30 mouse cellular contexts compared by ENCODE assay signal in the genomic region with DNA sequence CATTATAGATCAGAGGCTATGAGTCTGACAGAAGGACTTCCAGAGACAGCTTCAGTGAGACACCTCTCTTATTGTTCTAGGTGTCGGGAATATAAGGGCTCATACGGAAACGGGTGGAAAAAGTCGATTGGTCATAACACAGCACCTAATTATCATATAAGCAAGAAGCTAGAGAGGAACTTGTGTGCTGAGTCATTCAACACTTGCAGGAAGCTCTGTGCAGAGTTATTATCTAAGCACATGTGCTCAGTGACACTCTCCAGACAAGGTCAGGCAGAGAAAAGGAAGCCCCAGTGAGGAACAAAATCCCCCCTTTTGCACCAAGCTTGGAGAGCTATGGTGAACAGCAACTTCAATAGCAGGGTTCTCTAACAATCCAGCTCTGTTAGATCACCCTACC.
A peak's percentile ranks its signal among the peaks of the same experiment; 100 is the strongest.
DNase-seq lines count a peak whose midpoint lies in the region; ATAC-seq and TF ChIP-seq lines count a peak whose summit lies in the region.
"Had no signal": no experiment of that assay in that cellular context is flagged by ENCODE, and none has a peak within 500 bp of the region (broad histone marks: within the 10 kb centered on the region; RNA-seq: fewer than 3 reads in every experiment).

No protein-coding gene starts in this region.

- H3K27ac ChIP-seq in heart, embryonic 16.5 days (ENCODE audit: low read length), result no peak overlapping the region
- no peak overlapping the region for H3K27ac ChIP-seq in lung, embryonic 14.5 days (ENCODE audit: low read depth)
- no peak overlapping the region for H3K27ac ChIP-seq in MEL (ENCODE audit: control insufficient read depth, low read depth, low read length)
- H3K27ac ChIP-seq: embryonic facial prominence, embryonic 10.5 days; embryonic facial prominence, embryonic 13.5 days; forebrain, embryonic 12.5 days; forebrain, embryonic 15.5 days; hindbrain, embryonic 14.5 days; hindbrain, postnatal 0 days had no signal

- no peaks in the 10 kb centered on the region for H3K4me1 ChIP-seq in heart, embryonic 16.5 days (ENCODE audit: control insufficient read depth, insufficient read depth, low read length)
- H3K4me1 ChIP-seq in lung, embryonic 14.5 days (ENCODE audit: insufficient read depth), result no peaks in the 10 kb centered on the region
- H3K4me1 ChIP-seq in MEL (ENCODE audit: control insufficient read depth in 1 of 2, insufficient read depth in 2 of 2, low read length in 2 of 2), result no peaks in the 10 kb centered on the region
- H3K4me1 ChIP-seq: embryonic facial prominence, embryonic 10.5 days; embryonic facial prominence, embryonic 13.5 days; forebrain, embryonic 12.5 days; forebrain, embryonic 15.5 days had no signal

- no peak for TF ChIP-seq RAD21 in MEL (IDR thresholded peaks at IDR 0.05; ENCODE audit: low read depth, low read length)

- no peaks in the 10 kb centered on the region for H3K9me3 ChIP-seq in heart, embryonic 16.5 days (replicated peaks; ENCODE audit: control insufficient read depth, low read length)
- H3K9me3 ChIP-seq in lung, embryonic 14.5 days (ENCODE audit: low read depth, low read length), result no peaks in the 10 kb centered on the region
- no peaks in the 10 kb centered on the region for H3K9me3 ChIP-seq in MEL (replicated peaks; ENCODE audit: insufficient read depth, low read length)
- H3K9me3 ChIP-seq: embryonic facial prominence, embryonic 10.5 days; embryonic facial prominence, embryonic 13.5 days; forebrain, embryonic 12.5 days; forebrain, embryonic 15.5 days had no signal

- H3K9ac ChIP-seq in heart, embryonic 16.5 days (ENCODE audit: low read length), result no peak overlapping the region
- no peak overlapping the region for H3K9ac ChIP-seq in lung, embryonic 14.5 days
- no peak overlapping the region for H3K9ac ChIP-seq in MEL (ENCODE audit: control insufficient read depth, low read depth, low read length, poor library complexity, severe bottlenecking)
- H3K9ac ChIP-seq: embryonic facial prominence, embryonic 13.5 days; forebrain, embryonic 12.5 days; forebrain, embryonic 15.5 days; hindbrain, embryonic 14.5 days had no signal

- no peak for TF ChIP-seq POLR2A in MEL (IDR thresholded peaks at IDR 0.05; ENCODE audit: control insufficient read depth in 1 of 2, insufficient read depth in 1 of 2, low read depth in 1 of 2, low read length in 2 of 2, poor library complexity in 1 of 2)

- no peaks in the 10 kb centered on the region for H3K36me3 ChIP-seq in heart, embryonic 16.5 days (ENCODE audit: control insufficient read depth, insufficient read depth)
- no peaks in the 10 kb centered on the region for H3K36me3 ChIP-seq in lung, embryonic 14.5 days (ENCODE audit: insufficient read depth)
- H3K36me3 ChIP-seq in MEL (ENCODE audit: control insufficient read depth in 1 of 2, insufficient read depth in 2 of 2, low read length in 2 of 2), result no peaks in the 10 kb centered on the region
- H3K36me3 ChIP-seq: embryonic facial prominence, embryonic 10.5 days; embryonic facial prominence, embryonic 13.5 days; forebrain, embryonic 12.5 days; forebrain, embryonic 15.5 days had no signal

- TF ChIP-seq EP300 in MEL (IDR thresholded peaks at IDR 0.05; ENCODE audit: low read depth in 1 of 2, low read length in 2 of 2), result no peak

- no peak overlapping the region for H3K4me2 ChIP-seq in heart, embryonic 16.5 days (ENCODE audit: low read depth, low read length)
- no peak overlapping the region for H3K4me2 ChIP-seq in lung, embryonic 14.5 days
- H3K4me2 ChIP-seq: embryonic facial prominence, embryonic 13.5 days; forebrain, embryonic 12.5 days; forebrain, embryonic 15.5 days; heart, embryonic 11.5 days; hindbrain, embryonic 14.5 days had no signal

- ATAC-seq in heart, embryonic 16.5 days (replicated peaks; ENCODE audit: extremely low read depth, insufficient read depth, low FRiP score), result 0 out of 2 replicates have a peak, but pooled peaks have one; percentile 49
- ATAC-seq in lung, embryonic 14.5 days (ENCODE audit: insufficient read depth), result no peak
- ATAC-seq: activated CD4-positive, CD25-positive, alpha-beta regulatory T cell, adult 4 months; forebrain, embryonic 15.5 days; hindbrain, postnatal 0 days; inflammation-experienced regulatory T-cells, adult 6 months; intestine, embryonic 16.5 days had no signal

- 42% methylated on average over 4 of the region's 4 CpGs for WGBS in heart, embryonic 16.5 days
- 60% methylated on average over 4 of the region's 4 CpGs for WGBS in lung, embryonic 14.5 days

- peak; percentile 5 for DNase-seq in embryo, embryonic 10.5 days (ENCODE audit: low spot score)
- no peak for DNase-seq in embryo, embryonic 10 days (ENCODE audit: low spot score)
- no peak for DNase-seq in heart, adult 11 months
- peak; percentile 15 for DNase-seq in lung, embryonic 14.5 days
- no peak for DNase-seq in lung, postnatal 14 days
- peak; percentile 6 for DNase-seq in MEL (ENCODE audit: low read depth, low spot score)
- DNase-seq in adrenal gland, adult 2 months, result no peak
- DNase-seq: adrenal gland, postnatal 10 days; adrenal gland, postnatal 36 days; B cell, adult 2 months; cerebellum, adult 18-20 months; cerebellum, adult 9-10 months; cerebellum, postnatal 14 days; embryo, embryonic 11 days; gastrocnemius, postnatal 10 days; heart, postnatal 10 days; heart, postnatal 4 days; kidney, adult 18-20 months had no signal

- no peaks in the 10 kb centered on the region for H3K79me2 ChIP-seq in MEL (ENCODE audit: control insufficient read depth, insufficient read depth, low read length, poor library complexity)

- no peak for TF ChIP-seq CTCF in lung, embryonic 14.5 days (IDR thresholded peaks at IDR 0.05; ENCODE audit: low read depth)
- TF ChIP-seq CTCF in MEL (IDR thresholded peaks at IDR 0.05 in 2 of 3, conservative IDR thresholded peaks at IDR 0.05 in 1 of 3; ENCODE audit: control insufficient read depth in 1 of 3, insufficient read depth in 1 of 3, low read depth in 2 of 3, low read length in 3 of 3, poor library complexity in 1 of 3, severe bottlenecking in 1 of 3), result no peak

- no peaks in the 10 kb centered on the region for H3K27me3 ChIP-seq in heart, embryonic 16.5 days (ENCODE audit: control insufficient read depth, insufficient read depth, low read length)
- no peaks in the 10 kb centered on the region for H3K27me3 ChIP-seq in lung, embryonic 14.5 days (ENCODE audit: insufficient read depth, low read length)
- H3K27me3 ChIP-seq in MEL (ENCODE audit: control insufficient read depth in 1 of 2, insufficient read depth in 2 of 2, low read length in 2 of 2), result no peaks in the 10 kb centered on the region
- H3K27me3 ChIP-seq: embryonic facial prominence, embryonic 13.5 days; forebrain, embryonic 12.5 days; forebrain, embryonic 15.5 days had no signal

- H3K4me3 ChIP-seq in heart, embryonic 16.5 days (ENCODE audit: low read length), result no peak overlapping the region
- no peak overlapping the region for H3K4me3 ChIP-seq in lung, embryonic 14.5 days (ENCODE audit: low read depth, low read length)
- H3K4me3 ChIP-seq in MEL (ENCODE audit: control insufficient read depth in 1 of 2, insufficient read depth in 1 of 2, low read depth in 2 of 2, low read length in 2 of 2), result no peak overlapping the region
- H3K4me3 ChIP-seq: embryonic facial prominence, embryonic 10.5 days; embryonic facial prominence, embryonic 13.5 days; erythroblast, embryonic 14.5 days; forebrain, embryonic 12.5 days; forebrain, embryonic 15.5 days had no signal

TF ChIP-seq in MEL, 35 proteins besides CTCF, POLR2A, EP300 and RAD21:
- TF ChIP-seq MAX (IDR thresholded peaks at IDR 0.05; ENCODE audit: low read length) (no peak), ZKSCAN1 (IDR thresholded peaks at IDR 0.05; ENCODE audit: low read depth, low read length) (no peak), ZC3H11A (IDR thresholded peaks at IDR 0.05; ENCODE audit: low read depth, low read length) (no peak), USF1 (IDR thresholded peaks at IDR 0.05; ENCODE audit: low read depth, low read length) (no peak), CHD1 (IDR thresholded peaks at IDR 0.05; ENCODE audit: low read depth, low read length) (no peak), NELFE (IDR thresholded peaks at IDR 0.05; ENCODE audit: low read depth, low read length) (no peak), SMC3 (IDR thresholded peaks at IDR 0.05; ENCODE audit: low read depth, low read length) (no peak), KAT2A (conservative IDR thresholded peaks at IDR 0.05; ENCODE audit: low read depth, low read length) (no peak), TAL1 (IDR thresholded peaks at IDR 0.05; ENCODE audit: low read length) (no peak), TCF12 (IDR thresholded peaks at IDR 0.05; ENCODE audit: low read depth, low read length) (no peak), MYB (IDR thresholded peaks at IDR 0.05; ENCODE audit: low read depth, low read length) (no peak), ELF1 (IDR thresholded peaks at IDR 0.05; ENCODE audit: low read depth, low read length) (no peak), UBTF (IDR thresholded peaks at IDR 0.05; ENCODE audit: borderline replicate concordance, insufficient read depth, low read depth, low read length) (no peak), POLR2AphosphoS5 (IDR thresholded peaks at IDR 0.05; ENCODE audit: borderline replicate concordance, low read depth, low read length) (no peak), E2F4 (IDR thresholded peaks at IDR 0.05; ENCODE audit: borderline replicate concordance, low read depth, low read length) (no peak), ZMIZ1 (IDR thresholded peaks at IDR 0.05; ENCODE audit: low read depth, low read length) (no peak)

Comparison
In these comparisons a context has a peak if more than half of its experiments do, and no peak if none do; other contexts are left out.
1. DNase-seq: peak in embryo, embryonic 10.5 days (single experiment), lung, embryonic 14.5 days (single experiment) and MEL (single experiment); none in embryo, embryonic 10 days (single experiment), heart, adult 11 months (single experiment), lung, postnatal 14 days (single experiment) and adrenal gland, adult 2 months (single experiment).